Mouse (Mus musculus) adrenal gland, postnatal 25 days (tissue): Measurements from ENCODE around the gene Hectd2. TPM values are rescaled to one million over a fixed set of nuclear protein-coding genes. Genes with fewer than 3 reads are reported as not detected.

Experiments
- DNase-seq: peaks from one replicate; pipeline ENCODE4 v3.0.0; 2021; ENCODE audit warnings: mixed read lengths
- total RNA-seq: library from RNA; stranded (reverse); gene quantifications from 2 replicates; pipeline ENCODE4 v1.2.3, GENCODE M21; 2021

The Hectd2 gene
- total RNA-seq, 1 experiment from 2014 or later, result 1.6 TPM

GRCm38 (mm10) chr19:36564396-36564795, 10.0 kb downstream of the Hectd2 start:
- no peak for DNase-seq

GRCm38 (mm10) chr19:36573986-36574385, 19.5 kb downstream of the Hectd2 start:
- DNase-seq, result no peak

- DNase-seq, result no peak
Measured at GRCm38 (mm10) chr19:36575159-36575558, 20.7 kb downstream of the Hectd2 start.

GRCm38 (mm10) chr19:36580874-36581273, 26.4 kb downstream of the Hectd2 start:
- DNase-seq, result no peak

GRCm38 (mm10) chr19:36582116-36582515, 27.7 kb downstream of the Hectd2 start:
- DNase-seq, result no peak

- no peak for DNase-seq
Measured at GRCm38 (mm10) chr19:36585505-36585904, 31.1 kb downstream of the Hectd2 start.

- DNase-seq, result no peak
Measured at GRCm38 (mm10) chr19:36594409-36594808, 40.0 kb downstream of the Hectd2 start.

GRCm38 (mm10) chr19:36601869-36602268, 47.4 kb downstream of the Hectd2 start:
- DNase-seq, result no peak

GRCm38 (mm10) chr19:36602535-36603312, 48.3 kb downstream of the Hectd2 start:
- no peak for DNase-seq

- DNase-seq, result no peak
Measured at GRCm38 (mm10) chr19:36606270-36606669, 51.8 kb downstream of the Hectd2 start.

GRCm38 (mm10) chr19:36609229-36609628, 54.8 kb downstream of the Hectd2 start:
- no peak for DNase-seq

GRCm38 (mm10) chr19:36610309-36610708, 55.9 kb downstream of the Hectd2 start:
- DNase-seq, result no peak

GRCm38 (mm10) chr19:36625906-36626305, 71.5 kb downstream of the Hectd2 start:
- DNase-seq, result no peak

GRCm38 (mm10) chr19:36626881-36627280, 72.4 kb downstream of the Hectd2 start:
- no peak for DNase-seq

- DNase-seq, result no peak
Measured at GRCm38 (mm10) chr19:36629394-36629910, 75.0 kb downstream of the Hectd2 start.

- DNase-seq, result no peak
Measured at GRCm38 (mm10) chr19:36630361-36630760, 75.9 kb downstream of the Hectd2 start.

- DNase-seq, result no peak
Measured at GRCm38 (mm10) chr19:36634771-36635170, 80.3 kb downstream of the Hectd2 start.

GRCm38 (mm10) chr19:36637223-36637622, 82.8 kb downstream of the Hectd2 start:
- no peak for DNase-seq

- no peak for DNase-seq
Measured at GRCm38 (mm10) chr19:36637948-36638587, 83.6 kb downstream of the Hectd2 start.

- no peak for DNase-seq
Measured at GRCm38 (mm10) chr19:36639072-36639471, 84.6 kb downstream of the Hectd2 start.

- no peak for DNase-seq
Measured at GRCm38 (mm10) chr19:36641128-36641527, 86.7 kb downstream of the Hectd2 start.

GRCm38 (mm10) chr19:36645308-36645889, 91.0 kb downstream of the Hectd2 start:
- no peak for DNase-seq
